Comparison of ENCODE assay signal across 11 mouse cellular contexts in genomic region chr10:67742305-67742704, GRCm38 (mm10).
DNase-seq lines count a peak whose midpoint lies in the region; ATAC-seq and TF ChIP-seq lines count a peak whose summit lies in the region.
"Had no signal": no experiment of that assay in that cellular context is flagged by ENCODE, and none has a peak within 500 bp of the region (broad histone marks: within the 10 kb centered on the region; RNA-seq: fewer than 3 reads in every experiment).

No protein-coding gene starts in this region.

- no peak for ATAC-seq in liver, embryonic 12.5 days
- ATAC-seq in liver, embryonic 11.5 days (replicated peaks; ENCODE audit: low FRiP score): no peak
- 0 out of 2 replicates have a peak, but pooled peaks have one; percentile 33 for ATAC-seq in heart, postnatal 0 days (ENCODE audit: insufficient read depth, low read depth)
- ATAC-seq: activated CD4-positive, CD25-positive, alpha-beta regulatory T cell, adult 4 months had no signal

- no peaks in the 10 kb centered on the region for H3K36me3 ChIP-seq in liver, embryonic 12.5 days
- no peaks in the 10 kb centered on the region for H3K36me3 ChIP-seq in liver, embryonic 11.5 days (ENCODE audit: control insufficient read depth, insufficient read depth, low read length)
- no peaks in the 10 kb centered on the region for H3K36me3 ChIP-seq in heart, adult 2 months (ENCODE audit: control insufficient read depth, insufficient read depth, low read length)
- no peaks in the 10 kb centered on the region for H3K36me3 ChIP-seq in heart, postnatal 0 days (replicated peaks; ENCODE audit: control insufficient read depth, insufficient read depth, low read length)
- no peaks in the 10 kb centered on the region for H3K36me3 ChIP-seq in limb, embryonic 10.5 days

- no peaks in the 10 kb centered on the region for H3K79me2 ChIP-seq in heart, adult 2 months (replicated peaks; ENCODE audit: control insufficient read depth, insufficient read depth, low read length)

- no peak for DNase-seq in liver, embryonic 11.5 days (ENCODE audit: low spot score)
- DNase-seq in heart, adult 2 months: peak; percentile 30 to 39
- peak; percentile 46 for DNase-seq in heart, postnatal 0 days (ENCODE audit: low spot score)
- peak; percentile 45 to 63 for DNase-seq in kidney, postnatal 4 days
- DNase-seq in testis, postnatal 14 days (ENCODE audit: low spot score): no peak
- no peak for DNase-seq in limb, embryonic 10.5 days (ENCODE audit: low spot score)
- DNase-seq: cerebellum, postnatal 36 days; thymus, adult 18-20 months had no signal

- TF ChIP-seq CTCF in heart, adult 2 months (IDR thresholded peaks at IDR 0.05): no peak
- TF ChIP-seq CTCF in heart, postnatal 0 days (IDR thresholded peaks at IDR 0.05; ENCODE audit: low read depth): no peak

- H3K27ac ChIP-seq in liver, embryonic 12.5 days: 0 out of 2 replicates have a peak overlapping the region, but pooled peaks have one; percentile 10
- H3K27ac ChIP-seq in liver, embryonic 11.5 days (ENCODE audit: low read depth, low read length): no peak overlapping the region
- H3K27ac ChIP-seq in heart, adult 2 months: peak overlapping the region; percentile 31
- peak overlapping the region; percentile 28; the same call in 1 of the 2 replicates for H3K27ac ChIP-seq in heart, postnatal 0 days (ENCODE audit: low read depth)
- no peak overlapping the region; the same call in 1 of the 2 replicates for H3K27ac ChIP-seq in limb, embryonic 10.5 days
- H3K27ac ChIP-seq: liver, embryonic 14.5 days had no signal

- H3K4me3 ChIP-seq in liver, embryonic 12.5 days: no peak overlapping the region
- H3K4me3 ChIP-seq in liver, embryonic 11.5 days (ENCODE audit: low read depth, low read length): no peak overlapping the region
- H3K4me3 ChIP-seq in heart, adult 2 months: no peak overlapping the region
- H3K4me3 ChIP-seq in heart, postnatal 0 days (ENCODE audit: low read depth, low read length): no peak overlapping the region
- no peak overlapping the region for H3K4me3 ChIP-seq in limb, embryonic 10.5 days

- H3K4me1 ChIP-seq in liver, embryonic 12.5 days: no peaks in the 10 kb centered on the region
- no peaks in the 10 kb centered on the region for H3K4me1 ChIP-seq in liver, embryonic 11.5 days (replicated peaks; ENCODE audit: control insufficient read depth, insufficient read depth, low read length)
- H3K4me1 ChIP-seq in heart, adult 2 months (ENCODE audit: control insufficient read depth, insufficient read depth, low read length): peaks cover 3% of the 10 kb centered on the region; the same call in 1 of the 2 replicates
- H3K4me1 ChIP-seq in heart, postnatal 0 days (ENCODE audit: control insufficient read depth, insufficient read depth): no peaks in the 10 kb centered on the region
- peaks cover 12% of the 10 kb centered on the region for H3K4me1 ChIP-seq in limb, embryonic 10.5 days

- no peak for TF ChIP-seq EP300 in heart, adult 2 months (IDR thresholded peaks at IDR 0.05; ENCODE audit: insufficient read depth, low read depth, low read length)
- no peak for TF ChIP-seq EP300 in heart, postnatal 0 days (IDR thresholded peaks at IDR 0.05; ENCODE audit: low read depth)

- no peak overlapping the region for H3K4me2 ChIP-seq in liver, embryonic 12.5 days
- no peak overlapping the region for H3K4me2 ChIP-seq in liver, embryonic 11.5 days
- no peak overlapping the region for H3K4me2 ChIP-seq in heart, postnatal 0 days (ENCODE audit: low read depth, low read length)

- no peaks in the 10 kb centered on the region for H3K27me3 ChIP-seq in liver, embryonic 12.5 days (replicated peaks)
- no peaks in the 10 kb centered on the region for H3K27me3 ChIP-seq in liver, embryonic 11.5 days (replicated peaks; ENCODE audit: control insufficient read depth, insufficient read depth, low read length)
- H3K27me3 ChIP-seq in heart, adult 2 months (ENCODE audit: control insufficient read depth, insufficient read depth, low read length): no peaks in the 10 kb centered on the region; the same call in 1 of the 2 replicates
- H3K27me3 ChIP-seq in heart, postnatal 0 days (ENCODE audit: control insufficient read depth, insufficient read depth, low read length): no peaks in the 10 kb centered on the region
- H3K27me3 ChIP-seq in limb, embryonic 10.5 days (ENCODE audit: low read depth, poor library complexity, severe bottlenecking): no peaks in the 10 kb centered on the region

- no peak overlapping the region for H3K9ac ChIP-seq in liver, embryonic 12.5 days
- no peak overlapping the region for H3K9ac ChIP-seq in liver, embryonic 11.5 days (ENCODE audit: low read depth, low read length)
- H3K9ac ChIP-seq in heart, adult 2 months (ENCODE audit: low read depth, low read length): no peak overlapping the region
- H3K9ac ChIP-seq in heart, postnatal 0 days (replicated peaks; ENCODE audit: low read depth, low read length): no peak overlapping the region
- H3K9ac ChIP-seq: liver, embryonic 14.5 days had no signal

- no peaks in the 10 kb centered on the region for H3K9me3 ChIP-seq in liver, embryonic 12.5 days (replicated peaks)
- no peaks in the 10 kb centered on the region for H3K9me3 ChIP-seq in liver, embryonic 11.5 days (ENCODE audit: control insufficient read depth, low read length)
- no peaks in the 10 kb centered on the region for H3K9me3 ChIP-seq in heart, postnatal 0 days (replicated peaks; ENCODE audit: control insufficient read depth, low read length)
- H3K9me3 ChIP-seq in limb, embryonic 10.5 days (replicated peaks): no peaks in the 10 kb centered on the region

- intact Hi-C loops in heart, adult 2 months (cut with DNase I): no loop called here

- WGBS in liver, embryonic 12.5 days (ENCODE audit: insufficient replicate concordance): 29% methylated on average over 10 of the region's 10 CpGs
- WGBS in liver, embryonic 11.5 days: 44% methylated on average over 10 of the region's 10 CpGs
- 32% methylated on average over 10 of the region's 10 CpGs for WGBS in heart, adult 2 months
- WGBS in heart, postnatal 0 days: 50% methylated on average over 10 of the region's 10 CpGs
- 73% methylated on average over 10 of the region's 10 CpGs for WGBS in limb, embryonic 10.5 days

- TF ChIP-seq POLR2A in heart, adult 2 months (IDR thresholded peaks at IDR 0.05; ENCODE audit: insufficient read depth, low read depth, low read length): no peak

Comparison
In these comparisons a context has a peak if more than half of its experiments do, and no peak if none do; other contexts are left out.
1. H3K27ac ChIP-seq: peak in liver, embryonic 12.5 days (single experiment), heart, adult 2 months (single experiment) and heart, postnatal 0 days (single experiment); none in liver, embryonic 11.5 days (single experiment) and limb, embryonic 10.5 days (single experiment).
2. DNase-seq: peak in heart, adult 2 months (2 of 2), heart, postnatal 0 days (single experiment) and kidney, postnatal 4 days (2 of 2); none in liver, embryonic 11.5 days (single experiment), testis, postnatal 14 days (single experiment) and limb, embryonic 10.5 days (single experiment).